Mouse (Mus musculus): ENCODE results near the gene Spock3.
"Not testable (repeated sequence)": the region's sequence is repeated elsewhere in the genome, so short reads cannot be mapped to it uniquely, and the experiment has no call there.

Gene Spock3

GRCm38 (mm10) chr8:62950709-62951108, at the start of gene Spock3:
Gene Spock3 (plus strand): TSS chr8:62951009.
- no peak for DNase-seq (ENCODE audit: low spot score in 2 of 2)

DNA sequence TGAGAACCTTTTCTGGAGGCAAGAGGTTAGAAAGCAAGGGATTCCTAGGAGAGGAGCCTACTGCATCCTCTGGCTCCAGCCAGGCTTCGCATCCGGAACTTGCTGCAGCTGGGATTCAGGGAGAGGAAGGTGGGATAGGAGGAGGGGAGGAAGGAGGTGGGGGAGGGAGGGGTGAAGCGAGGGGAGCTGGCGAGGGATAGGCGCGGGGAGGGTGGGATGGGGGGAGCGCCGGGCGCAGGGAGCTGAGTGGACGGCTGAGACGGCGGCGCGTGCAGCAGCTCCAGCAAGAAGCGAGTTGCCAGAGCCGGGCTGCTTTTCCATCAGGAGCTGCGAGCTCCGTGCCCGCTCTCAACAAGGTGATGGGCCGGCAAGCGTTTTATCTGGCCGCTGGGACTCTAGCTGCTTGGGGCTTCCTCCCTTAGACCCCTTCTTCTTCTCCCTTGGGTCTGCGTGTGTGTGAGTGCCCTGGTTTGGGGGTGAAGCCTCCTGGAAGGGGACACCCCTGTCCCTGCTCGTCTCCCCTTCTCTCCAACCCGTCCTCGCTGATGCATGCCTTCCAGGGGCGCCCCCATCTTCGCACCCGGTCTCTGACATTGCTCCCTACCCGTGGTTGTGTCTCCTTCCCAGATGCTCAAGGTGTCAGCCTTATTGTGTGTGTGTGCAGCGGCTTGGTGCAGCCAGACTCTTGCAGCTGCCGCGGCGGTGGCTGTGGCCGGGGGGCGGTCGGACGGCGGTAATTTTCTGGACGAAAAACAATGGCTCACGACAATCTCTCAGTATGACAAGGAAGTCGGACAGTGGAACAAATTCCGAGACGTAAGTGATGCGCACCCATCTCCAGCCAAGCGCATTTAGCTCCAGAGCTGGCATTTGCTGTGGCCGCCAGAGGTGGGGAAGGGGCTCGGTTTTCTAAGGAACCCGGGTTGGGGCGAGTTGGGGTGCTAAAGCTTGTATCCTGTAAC, 645 bp downstream of the Spock3 start:
- peak; percentile 49 to 50 for DNase-seq (ENCODE audit: low spot score in 2 of 2)

DNA sequence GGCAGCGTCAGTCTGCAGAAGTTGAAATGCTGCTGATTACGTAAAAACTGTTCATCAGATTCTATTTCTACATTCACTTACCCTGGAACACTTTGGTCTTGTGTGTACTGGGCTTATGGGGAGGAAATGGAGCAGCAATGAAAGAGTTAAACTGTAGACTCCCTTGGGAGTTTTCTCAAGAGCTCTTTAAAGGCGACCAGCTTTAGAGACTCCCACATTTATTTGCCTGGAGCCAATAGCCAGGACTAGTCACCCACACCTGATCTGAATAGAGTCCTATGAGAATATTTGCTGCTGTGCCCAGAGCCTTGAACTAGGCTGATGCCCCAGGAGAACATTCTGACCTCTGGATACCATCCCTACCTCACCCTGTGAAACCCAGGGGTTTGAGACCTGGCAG, 1.7 kb downstream of the Spock3 start:
- DNase-seq (ENCODE audit: low spot score in 2 of 2), result peak; percentile 11 to 25

- DNase-seq (ENCODE audit: low spot score in 2 of 2), result no peak
Observed at GRCm38 (mm10) chr8:62962608-62963007, 11.8 kb downstream of the Spock3 start.

GRCm38 (mm10) chr8:62969802-62970372, 19.1 kb downstream of the Spock3 start:
- DNase-seq (ENCODE audit: low spot score in 2 of 2), result no peak

DNA sequence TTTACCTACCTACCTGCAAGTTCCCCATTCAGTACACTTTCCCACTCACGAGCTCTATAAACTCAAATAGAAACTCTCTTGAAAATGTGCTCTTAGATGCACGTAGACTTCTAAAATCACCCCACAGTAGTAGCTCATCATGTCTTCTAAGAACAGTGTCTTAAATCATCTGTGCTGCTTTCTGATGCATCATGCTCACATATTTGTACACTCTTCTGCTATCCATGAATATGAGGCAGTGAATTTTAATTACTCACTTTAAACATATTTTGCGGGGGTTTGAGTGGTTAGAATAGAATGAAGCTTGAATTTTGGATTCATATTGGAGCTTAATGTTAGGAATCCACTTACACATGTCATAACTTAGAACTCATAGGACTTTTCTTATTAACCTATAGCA, 138.2 kb downstream of the Spock3 start:
- DNase-seq (ENCODE audit: low spot score in 2 of 2), result no peak

GRCm38 (mm10) chr8:63098200-63098599, 147.4 kb downstream of the Spock3 start:
- DNase-seq (ENCODE audit: low spot score in 2 of 2), result no peak

DNA sequence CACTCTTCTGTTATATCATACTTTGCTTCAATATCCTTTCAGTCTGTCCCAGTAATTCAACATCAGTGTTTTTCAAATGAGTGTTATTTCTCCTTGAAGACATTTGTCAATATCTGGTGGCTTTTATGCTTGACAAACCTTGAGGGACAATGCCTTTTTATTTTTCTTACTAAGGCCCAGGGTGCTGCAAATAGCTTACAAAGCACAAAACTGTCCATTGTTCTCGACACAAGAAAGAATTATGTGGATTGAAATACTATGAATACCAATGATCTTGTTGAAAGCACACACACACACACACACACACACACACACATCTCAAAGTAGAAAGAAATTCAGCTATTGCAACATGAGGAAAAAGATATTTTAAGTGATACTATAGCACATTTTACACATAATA, 159.0 kb downstream of the Spock3 start:
- DNase-seq (ENCODE audit: low spot score in 2 of 2), result no peak

GRCm38 (mm10) chr8:63112919-63113318, 162.1 kb downstream of the Spock3 start:
- no peak for DNase-seq (ENCODE audit: low spot score in 2 of 2)

GRCm38 (mm10) chr8:63120508-63120907, 169.7 kb downstream of the Spock3 start:
- no peak for DNase-seq (ENCODE audit: low spot score in 2 of 2)

- no peak for DNase-seq (ENCODE audit: low spot score in 2 of 2)
Observed at GRCm38 (mm10) chr8:63135406-63135805, 184.6 kb downstream of the Spock3 start.

DNA sequence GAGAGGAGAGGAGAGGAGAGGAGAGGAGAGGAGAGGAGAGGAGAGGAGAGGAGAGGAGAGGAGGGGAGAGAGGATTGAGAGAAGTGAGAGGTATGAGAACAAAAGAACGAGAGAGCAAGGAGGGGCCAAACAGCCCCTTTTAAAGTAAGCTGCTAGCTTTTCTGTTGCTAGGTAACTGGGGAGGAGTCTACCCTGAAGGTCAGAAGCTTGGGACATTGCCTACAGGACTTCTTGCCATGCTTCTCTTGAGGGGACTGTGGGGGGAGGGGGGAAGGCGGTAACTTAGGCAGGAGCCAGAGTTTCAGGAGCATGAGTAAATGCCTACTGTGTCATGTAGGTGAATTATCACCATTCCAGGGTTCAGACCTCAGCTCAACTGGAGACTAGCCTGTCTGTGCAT, 213.1 kb downstream of the Spock3 start:
- not testable (repeated sequence) for DNase-seq (ENCODE audit: low spot score in 2 of 2)

DNA sequence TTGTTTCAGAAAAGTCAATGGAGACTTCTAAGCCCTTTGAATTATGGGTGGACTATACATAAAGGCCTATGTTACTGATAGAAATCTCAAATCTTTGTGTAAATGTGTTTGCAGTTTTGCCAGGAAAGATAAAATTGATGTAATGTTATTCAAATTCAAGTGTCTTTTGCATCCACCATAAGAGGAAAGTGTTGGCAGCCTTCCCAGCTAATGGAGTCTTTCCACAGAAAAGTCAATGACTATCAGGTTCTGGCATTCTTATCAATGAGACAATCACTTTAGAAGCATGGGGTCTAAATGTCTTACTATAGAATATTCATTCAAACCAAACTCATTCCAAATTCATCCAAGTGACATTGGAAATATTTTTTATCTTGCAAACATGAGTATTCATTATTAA, 214.5 kb downstream of the Spock3 start:
- no peak for DNase-seq (ENCODE audit: low spot score in 2 of 2)

DNA sequence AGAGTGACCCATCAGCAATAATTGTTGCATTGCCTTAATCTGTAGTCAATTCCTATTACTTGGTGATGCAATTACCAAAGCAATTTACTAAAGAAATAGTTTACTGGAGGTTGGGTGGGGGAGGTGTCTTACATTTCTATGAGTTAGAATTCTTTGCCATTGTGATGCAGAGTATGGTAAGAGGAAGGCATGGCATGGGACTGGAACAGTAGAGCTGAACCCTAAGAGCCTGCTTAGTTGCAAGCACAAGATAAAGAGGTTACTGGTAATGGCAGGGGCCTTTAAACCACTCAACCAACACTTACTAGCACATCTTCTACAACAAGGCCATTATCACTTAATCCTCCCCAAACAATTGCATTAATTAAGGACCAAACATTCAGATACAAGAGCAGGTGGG, 219.1 kb downstream of the Spock3 start:
- DNase-seq (ENCODE audit: low spot score in 2 of 2), result no peak

- no peak for DNase-seq (ENCODE audit: low spot score in 2 of 2)
Observed at GRCm38 (mm10) chr8:63181272-63181671, 230.5 kb downstream of the Spock3 start.

DNA sequence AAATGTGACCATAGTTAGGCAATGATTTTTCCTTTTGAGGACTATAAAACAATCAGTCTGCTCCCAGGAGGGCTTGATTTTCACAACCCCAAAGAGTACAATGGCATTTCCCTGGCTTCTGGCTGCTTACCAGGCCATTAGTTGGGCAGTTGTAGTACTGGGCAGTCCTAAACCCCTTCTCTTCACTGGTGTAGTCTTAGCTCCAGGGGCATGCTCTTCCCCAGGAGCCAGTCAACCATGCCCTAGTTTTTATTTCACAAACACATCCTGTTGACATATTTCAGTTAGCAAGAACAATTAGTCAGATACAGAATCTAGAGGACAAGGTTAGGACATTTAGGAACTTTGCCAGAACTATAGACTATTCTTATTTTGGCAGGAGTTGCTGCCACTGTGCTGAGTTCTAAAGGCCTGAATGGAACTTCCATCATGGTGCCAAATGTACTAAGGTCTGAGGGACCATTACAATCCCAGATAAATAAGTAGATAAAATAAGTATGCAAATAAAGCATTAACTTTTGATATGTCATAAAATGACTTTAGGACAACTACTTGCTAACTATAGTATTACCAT, 308.1 kb downstream of the Spock3 start:
- DNase-seq (ENCODE audit: low spot score in 2 of 2), result no peak

- no peak for DNase-seq (ENCODE audit: low spot score in 2 of 2)
Observed at GRCm38 (mm10) chr8:63262516-63262915, 311.7 kb downstream of the Spock3 start.

GRCm38 (mm10) chr8:63335366-63335765, 384.6 kb downstream of the Spock3 start:
- no peak for DNase-seq (ENCODE audit: low spot score in 2 of 2)

GRCm38 (mm10) chr8:63368580-63368979, 417.8 kb downstream of the Spock3 start:
- DNase-seq (ENCODE audit: low spot score in 2 of 2), result no peak

DNA sequence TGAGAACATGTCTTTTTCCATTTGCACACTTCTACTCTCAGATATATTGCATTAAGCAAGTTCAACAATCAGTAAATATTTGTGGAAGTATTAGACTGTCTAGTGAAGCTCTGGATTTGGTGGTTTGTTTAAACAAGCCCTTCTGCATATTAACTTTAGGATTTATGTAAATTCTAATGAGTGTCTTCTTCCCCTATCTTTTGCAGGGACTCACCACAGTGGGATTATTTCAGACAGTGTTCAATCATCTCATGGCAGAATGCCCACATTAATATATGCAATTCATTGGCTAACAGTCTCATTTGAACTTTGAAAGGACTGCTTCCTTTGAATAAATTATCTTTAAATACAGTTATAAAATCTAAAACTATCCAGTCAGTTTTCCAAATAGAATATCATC, 446.9 kb downstream of the Spock3 start:
- DNase-seq (ENCODE audit: low spot score in 2 of 2), result no peak

Measured in right cerebral cortex, adult 2 months (tissue).